Mouse (Mus musculus): ENCODE results near the gene Ptk7. TPM values are rescaled to one million over a fixed set of nuclear protein-coding genes. Genes with fewer than 3 reads are reported as not detected.

Ptk7 gene
- total RNA-seq, 2 experiments from 2014 or later, result 42.2 to 54.1 TPM

DNA sequence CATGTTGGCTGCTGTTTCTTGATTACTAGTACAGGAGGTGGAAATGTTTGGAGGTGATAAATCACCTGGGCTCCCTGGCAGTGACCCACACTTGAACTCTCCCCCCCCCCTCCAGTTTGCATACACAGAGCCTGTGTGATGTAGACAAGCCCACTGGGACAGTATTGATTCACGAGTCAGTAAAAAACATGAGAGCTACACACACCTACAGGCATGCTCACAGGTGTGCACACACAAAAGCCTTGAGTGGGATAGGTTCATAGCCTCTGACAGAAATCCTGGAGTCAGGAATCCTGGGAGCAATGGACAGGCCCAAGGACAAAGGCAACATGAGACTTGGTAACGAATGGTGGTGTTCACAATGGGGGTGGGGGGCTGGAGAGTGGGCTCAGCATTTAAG, 17.1 kb downstream of the Ptk7 start:
- DNase-seq (ENCODE audit: low spot score in 2 of 2), result no peak

DNA sequence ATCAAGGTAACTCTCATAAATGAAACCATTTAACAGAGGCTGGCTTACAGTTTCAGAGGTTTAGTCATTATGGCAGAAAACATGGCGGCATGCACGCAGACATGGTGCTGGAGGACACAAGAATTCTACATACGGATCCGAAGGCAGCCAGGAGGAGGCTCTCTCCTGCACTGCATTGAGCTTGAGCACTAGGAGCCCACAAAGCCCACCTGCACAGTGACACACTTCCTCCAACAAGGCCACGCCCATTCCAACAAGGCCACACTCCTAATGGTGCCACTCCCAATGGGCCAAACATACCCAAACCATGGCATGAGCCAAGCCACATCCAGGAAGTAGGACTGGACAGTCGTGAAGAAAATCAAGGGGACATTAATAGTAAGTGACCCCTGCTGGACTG, 18.0 kb downstream of the Ptk7 start:
- DNase-seq (ENCODE audit: low spot score in 2 of 2), result no peak

DNA sequence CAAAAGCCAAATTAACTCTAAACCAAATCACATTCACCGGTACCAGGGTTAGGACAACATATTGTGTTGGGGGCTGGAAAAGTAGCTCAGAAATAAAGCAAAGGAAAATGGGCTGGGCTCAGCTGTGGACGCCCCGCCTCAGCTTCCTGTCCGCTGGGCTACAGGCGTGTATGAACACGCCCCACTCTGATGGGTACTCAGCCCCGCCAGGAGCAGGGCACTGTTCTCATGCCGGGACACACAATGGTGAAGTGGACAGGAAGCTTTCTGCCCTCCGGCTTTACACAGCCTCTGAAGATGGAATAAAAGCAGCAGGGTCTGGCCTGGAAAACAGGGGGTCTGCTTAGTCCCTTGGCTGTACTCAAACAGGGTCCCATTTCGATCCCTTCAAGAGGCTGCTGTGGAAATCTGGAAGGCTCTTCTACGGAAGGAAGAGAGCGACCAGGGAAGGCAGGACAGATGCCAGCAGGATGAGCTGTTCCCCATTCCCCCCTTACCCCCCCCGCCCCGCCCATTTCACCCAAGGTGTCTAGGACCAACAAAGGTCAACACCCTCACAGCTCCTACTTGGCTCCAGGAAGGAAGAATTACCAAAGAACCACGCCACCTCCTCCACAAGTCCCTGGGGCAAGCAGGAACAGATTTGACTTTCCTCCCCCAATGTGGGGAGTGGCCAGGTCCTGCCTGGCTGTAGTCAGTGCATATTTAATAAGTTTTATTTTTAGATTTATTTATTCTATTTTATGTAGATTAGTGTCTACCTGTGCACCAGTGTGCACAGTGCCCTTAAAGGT, 19.4 kb downstream of the Ptk7 start:
- DNase-seq (ENCODE audit: low spot score in 2 of 2), result no peak

DNA sequence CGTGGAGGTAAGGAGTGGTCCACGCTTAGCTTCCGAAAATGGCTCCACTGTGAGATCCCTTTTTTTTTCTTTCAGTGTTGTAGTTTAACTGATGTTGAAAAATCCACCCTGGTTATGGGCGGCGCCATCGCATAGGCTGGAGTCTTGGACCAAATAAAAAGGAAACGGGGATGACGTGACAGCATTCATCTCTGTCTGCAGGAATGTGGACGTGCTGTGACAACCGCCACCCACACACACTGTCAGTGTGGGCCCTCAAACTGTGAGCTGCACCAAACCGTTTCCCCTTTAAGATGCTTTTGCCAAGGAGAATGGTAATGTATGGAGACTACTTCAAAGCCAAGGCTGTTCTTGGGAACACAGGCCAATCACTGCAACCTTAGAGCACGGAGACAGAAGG, 23.3 kb downstream of the Ptk7 start:
- DNase-seq (ENCODE audit: low spot score in 2 of 2), result no peak

DNA sequence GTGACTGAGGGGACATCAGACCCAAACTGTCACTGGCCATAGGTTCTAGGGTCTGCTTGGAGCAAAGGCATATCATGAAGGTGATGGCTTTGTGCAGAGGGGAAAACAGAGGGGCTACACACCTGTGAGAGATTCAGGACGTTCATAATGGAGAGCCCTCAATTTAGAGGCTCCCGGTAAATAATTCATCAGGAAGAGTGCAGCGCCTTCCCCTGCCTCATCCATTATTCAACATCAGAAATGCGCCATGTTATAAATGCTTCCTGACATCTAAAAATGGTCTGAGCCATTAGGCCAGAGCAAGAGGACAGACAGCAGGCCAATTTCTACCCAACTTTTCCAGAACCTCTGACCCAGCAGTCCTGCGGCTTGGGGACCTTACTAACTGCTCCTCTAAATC, 24.2 kb downstream of the Ptk7 start:
- no peak for DNase-seq (ENCODE audit: low spot score in 2 of 2)

DNA sequence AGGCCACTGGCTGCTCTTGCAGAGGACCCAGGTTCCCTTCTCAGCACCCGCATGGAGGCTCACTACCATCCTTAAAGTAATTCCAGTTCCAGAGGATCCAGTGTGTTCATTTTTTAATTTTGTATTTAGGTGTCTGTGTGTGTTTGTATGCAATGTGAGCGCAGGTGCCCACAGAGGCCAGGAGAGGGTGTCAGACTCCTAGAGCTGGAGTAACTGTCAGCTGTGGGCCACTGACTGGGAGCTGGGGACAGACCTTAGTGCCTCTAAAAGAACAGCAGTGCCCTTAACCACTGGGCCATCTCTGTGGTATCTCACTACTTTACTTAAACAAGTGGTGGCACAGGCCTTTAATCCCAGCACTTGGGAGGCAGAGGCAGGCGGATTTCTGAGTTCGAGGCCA, 26.1 kb downstream of the Ptk7 start:
- DNase-seq (ENCODE audit: low spot score in 2 of 2), result no peak

DNA sequence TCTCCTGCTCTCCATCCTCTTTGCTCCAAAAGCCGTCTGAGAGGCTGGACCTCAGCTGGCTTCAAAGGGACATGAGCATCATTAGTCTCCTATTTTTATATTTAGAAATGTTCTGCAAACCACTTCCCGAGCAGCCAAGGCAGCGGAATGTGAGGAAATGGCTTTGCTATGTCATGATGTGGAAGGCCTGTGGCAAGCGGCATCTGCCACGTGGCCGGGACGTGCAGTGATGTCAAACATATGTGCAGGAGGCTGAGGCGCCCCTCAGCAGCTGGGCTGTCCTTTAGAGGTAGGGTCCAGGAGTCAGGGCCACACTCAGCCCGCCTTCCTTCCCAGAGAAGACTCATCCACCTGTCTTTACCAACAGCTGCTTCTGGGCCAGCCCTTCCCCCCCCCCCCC, 27.1 kb downstream of the Ptk7 start:
- no peak for DNase-seq (ENCODE audit: low spot score in 2 of 2)

DNA sequence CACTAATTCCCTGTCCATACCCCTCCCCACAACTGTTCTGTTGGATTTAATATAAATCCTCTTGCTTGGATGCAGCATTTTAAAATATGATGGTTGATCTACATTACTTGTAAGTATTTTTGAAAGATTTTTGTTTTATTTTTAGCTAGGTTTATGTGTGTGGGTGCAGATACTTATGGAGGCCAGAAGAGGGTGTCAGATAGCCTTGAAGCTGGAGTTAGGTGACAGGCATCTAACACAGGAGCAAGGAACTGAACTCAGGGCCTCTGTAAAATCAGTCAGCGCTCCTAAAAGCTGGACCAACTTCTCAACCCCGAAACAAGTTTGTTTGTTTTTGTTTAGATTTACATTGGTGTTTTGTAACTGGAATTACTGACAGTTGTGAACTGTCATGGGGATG, 28.7 kb downstream of the Ptk7 start:
- DNase-seq (ENCODE audit: low spot score in 2 of 2), result no peak

DNA sequence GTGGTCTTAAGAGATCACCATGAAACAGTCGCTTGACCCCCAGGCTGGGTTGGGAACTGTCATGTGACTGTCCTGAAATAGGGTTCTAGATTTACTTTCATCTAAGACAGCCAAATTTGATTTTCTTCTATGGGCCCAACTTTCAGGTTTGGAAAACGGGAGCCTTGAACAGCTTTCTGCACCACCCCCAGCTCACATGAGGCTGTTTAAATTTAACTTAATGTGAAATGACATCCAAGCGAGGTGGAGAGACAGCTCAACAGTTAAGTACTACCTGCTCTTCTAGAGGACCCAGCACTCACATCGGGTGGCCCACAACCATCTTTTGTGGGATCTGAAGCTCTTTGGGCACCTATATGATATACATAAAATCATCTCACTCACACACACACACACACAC, 30.3 kb downstream of the Ptk7 start:
- DNase-seq (ENCODE audit: low spot score in 2 of 2), result no peak

DNA sequence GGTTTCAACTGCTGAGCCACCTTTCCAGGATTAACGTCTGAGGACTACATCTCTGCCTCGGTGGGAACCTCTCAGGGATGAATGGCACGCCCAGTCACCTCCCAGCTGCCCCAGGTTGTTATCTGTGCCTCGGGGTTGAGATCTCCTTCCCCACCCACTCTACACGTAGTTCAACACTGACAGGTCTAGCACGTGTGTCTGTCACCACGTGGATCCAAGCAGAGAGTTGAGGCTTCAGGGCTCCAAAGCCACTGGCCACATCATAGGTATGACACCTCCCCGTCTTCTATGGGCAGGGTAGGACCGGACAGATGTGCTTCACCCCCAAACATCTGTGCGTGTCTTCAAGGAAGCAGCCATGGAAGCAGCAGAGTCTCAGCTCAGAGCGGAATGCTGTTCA, 31.3 kb downstream of the Ptk7 start:
- DNase-seq (ENCODE audit: low spot score in 2 of 2), result no peak

DNA sequence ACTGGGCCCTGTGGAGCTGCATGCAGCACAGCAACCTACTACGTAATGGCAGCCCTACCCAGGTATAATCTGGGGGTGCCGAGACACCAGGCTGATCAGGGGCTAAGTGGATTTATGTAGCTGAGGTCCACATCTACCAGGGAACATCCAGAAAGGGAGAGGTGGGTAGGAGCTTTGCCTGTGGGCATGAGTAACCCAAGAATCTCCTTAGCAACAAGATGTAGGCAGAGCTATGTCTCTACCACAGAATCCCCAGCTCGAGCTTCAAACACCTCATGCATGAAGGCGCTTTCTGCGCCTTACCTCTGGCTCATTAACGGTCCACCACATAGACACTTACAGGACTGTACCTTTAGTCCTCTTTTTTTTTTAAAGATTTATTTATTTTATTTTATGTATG, 34.0 kb downstream of the Ptk7 start:
- no peak for DNase-seq (ENCODE audit: low spot score in 2 of 2)

DNA sequence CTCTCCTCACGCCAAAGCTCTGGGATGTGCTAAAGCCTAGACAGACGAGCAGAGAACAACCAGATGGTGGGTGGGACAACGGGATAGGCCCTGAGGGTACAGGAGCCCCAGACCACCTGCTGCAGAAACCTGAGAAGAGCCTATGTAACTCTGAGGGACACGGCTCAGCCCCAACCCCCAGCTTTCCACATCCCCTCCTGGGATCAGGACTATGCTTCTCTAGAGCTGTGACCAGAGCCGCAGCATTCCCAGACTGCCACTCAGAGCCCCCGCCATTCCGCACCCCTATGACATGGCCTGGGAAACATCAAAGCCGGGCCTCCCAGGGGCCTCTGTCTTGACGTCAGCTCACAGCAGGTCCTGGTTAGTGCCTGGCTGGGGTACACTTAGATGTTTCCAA, 34.7 kb downstream of the Ptk7 start:
- DNase-seq (ENCODE audit: low spot score in 2 of 2), result no peak

DNA sequence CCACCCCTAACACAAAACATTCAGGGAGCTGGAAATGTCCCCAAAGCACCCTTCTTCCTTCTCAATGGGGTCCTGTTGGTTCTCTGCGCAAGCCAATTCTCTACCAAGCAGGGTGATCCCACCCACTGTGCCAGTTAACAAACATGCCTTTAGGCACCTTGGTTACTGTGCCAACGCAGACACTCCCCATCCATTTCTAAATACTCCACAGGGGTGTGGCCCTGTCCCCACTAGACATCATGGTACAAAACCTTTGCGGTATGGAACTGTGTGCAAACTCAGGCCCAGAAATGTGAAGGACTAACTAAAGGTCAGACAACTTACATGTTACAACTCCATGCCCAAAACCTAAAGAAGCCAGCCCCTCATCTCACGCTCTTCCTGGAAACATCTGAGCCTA, 36.2 kb downstream of the Ptk7 start:
- DNase-seq (ENCODE audit: low spot score in 2 of 2), result no peak

DNA sequence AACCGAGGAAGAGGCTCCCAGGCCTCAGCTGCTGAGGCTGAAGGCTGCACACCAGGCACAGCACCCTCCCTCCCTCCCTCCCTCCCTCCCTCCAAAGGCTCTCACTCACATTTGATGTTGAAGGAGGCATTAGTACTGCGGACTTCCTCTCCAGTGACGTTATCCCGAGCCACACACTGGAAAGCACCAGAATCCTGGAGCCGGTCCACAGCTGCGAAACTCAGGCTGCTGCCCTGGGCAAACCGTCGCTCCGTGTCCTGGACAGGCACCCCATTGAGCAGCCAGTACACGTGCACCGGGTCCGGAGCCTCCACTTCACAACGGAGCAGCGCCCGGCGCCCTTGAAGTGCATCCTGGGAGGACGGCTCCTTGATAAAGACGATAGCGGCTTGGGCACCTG, 37.9 kb downstream of the Ptk7 start:
- no peak for DNase-seq (ENCODE audit: low spot score in 2 of 2)

DNA sequence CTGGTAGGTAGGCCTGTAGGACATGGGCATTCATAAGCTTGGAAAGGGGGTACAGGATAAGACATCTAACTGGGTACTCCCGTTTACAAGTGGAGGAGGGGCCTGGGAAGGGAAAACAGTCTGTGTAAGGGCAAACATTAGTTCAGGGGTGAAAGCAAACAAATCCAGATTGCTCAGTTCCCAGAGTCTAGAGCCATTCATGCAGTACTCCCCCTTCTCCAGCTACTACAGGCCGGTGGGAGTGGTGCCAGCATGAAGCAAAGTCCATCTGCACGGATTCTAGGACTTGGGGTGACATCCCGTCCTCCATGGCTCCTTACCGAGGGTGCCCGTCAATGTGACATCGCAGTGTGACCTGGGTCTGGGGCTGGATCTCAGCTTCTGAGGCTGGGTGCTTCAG, 38.9 kb downstream of the Ptk7 start:
- no peak for DNase-seq (ENCODE audit: low spot score in 2 of 2)

DNA sequence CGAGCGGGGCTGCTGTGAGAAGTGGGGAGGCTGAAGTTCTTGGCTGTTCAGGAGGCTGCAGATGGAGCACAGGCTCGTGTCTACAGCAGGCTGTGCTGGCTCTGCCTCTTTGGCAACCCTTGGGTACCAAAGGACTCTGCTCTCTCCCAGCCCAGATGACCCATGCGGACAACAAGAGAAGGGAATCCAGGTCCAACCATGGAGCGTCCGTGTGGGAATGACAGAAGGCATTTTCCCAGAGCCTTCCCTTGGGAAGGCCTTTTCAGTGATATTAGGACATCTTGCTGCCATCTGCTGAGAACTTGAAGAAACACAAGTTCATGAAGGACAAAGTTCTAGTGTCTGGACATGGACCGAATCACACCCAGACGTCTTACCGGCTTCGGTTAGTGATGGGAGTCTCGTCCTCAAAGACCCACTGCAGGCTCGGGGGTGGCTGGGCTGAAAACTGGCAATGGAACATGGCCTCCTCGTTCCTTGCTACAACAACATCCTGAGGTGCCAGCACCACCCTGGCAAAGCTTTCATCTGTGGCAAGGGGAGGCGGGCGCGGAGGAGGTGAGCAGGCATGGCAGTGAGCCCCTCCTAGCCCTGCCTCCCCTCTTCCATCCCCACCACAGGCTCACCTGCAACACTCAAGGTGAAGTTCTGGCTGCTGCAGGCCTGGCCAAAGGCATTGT, 39.5 kb downstream of the Ptk7 start:
- no peak for DNase-seq (ENCODE audit: low spot score in 2 of 2)

DNA sequence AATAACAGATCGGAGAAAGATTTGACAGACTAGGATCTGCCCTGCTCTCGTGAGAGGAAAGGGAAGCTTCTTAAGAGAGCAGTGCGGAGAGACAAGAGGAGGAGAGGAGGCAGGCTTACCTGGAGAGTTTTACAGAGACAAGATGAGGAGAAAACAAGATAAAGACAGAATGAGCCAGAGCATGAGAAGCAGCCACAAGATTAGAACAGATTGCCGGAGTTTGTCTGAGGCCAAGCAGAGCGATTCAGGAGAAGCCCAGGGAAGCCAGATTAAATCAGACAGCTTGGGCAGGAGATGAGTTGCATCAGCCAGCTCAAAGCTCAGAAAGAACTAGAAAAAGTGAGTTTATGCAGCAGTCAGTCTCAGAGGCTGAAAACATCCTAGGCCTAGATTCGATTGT, 40.4 kb downstream of the Ptk7 start:
- no peak for DNase-seq (ENCODE audit: low spot score in 2 of 2)

DNA sequence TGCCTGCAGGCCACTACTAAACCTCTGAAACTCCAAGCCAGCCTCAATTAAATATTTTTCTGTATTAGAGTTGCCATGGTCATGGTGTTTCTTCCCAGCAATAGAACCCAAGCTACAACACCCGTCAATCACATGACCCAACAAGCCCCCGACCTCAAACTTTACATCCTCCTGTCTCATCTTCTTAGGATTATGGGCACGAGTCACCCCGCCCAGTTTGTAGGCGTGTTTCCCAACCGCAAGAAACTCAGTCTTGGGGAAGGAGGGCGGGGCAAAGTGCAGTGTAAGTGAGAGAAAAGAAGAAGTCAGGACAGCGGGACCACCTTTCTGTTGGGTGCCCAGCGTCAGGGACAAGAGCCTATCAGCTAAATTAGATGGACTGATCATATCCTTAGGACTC, 41.1 kb downstream of the Ptk7 start:
- no peak for DNase-seq (ENCODE audit: low spot score in 2 of 2)

DNA sequence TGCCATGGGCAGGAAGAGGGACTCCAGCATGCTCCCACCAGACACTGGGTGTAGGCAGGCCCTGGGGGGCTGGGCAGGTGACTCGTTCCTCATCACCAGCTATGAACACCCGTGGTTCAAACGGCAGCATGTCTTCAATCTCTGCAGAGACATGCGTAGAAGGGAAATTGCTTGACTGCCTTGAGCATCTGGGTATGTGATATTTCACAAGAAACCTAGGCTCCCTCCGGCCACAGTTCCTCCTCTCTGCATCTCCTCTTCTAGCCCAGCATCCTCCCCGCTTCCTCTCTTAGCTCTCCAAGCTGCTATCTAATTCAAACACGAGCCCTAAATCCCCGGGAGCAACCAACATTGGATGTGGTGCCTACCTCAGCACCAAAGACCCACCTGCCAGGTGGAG, 43.0 kb downstream of the Ptk7 start:
- no peak for DNase-seq (ENCODE audit: low spot score in 2 of 2)

DNA sequence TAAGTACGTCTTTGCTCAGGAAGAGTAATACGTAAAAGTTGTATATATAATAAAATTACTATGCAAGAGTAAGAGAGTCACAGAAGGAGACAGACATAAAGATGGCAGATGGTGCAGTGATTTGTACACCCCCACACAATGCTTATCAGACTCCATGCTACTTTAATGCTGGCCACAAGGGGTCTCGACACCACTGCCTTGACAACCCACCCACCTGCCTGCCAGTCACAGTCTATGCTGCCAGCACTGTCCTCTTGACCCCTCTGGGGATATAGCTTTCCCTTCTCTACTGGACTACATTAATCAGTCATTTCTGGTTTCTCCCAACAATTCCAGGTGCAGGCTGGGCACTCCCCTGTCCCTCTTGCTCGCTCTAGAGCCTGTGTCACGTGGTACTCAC, 50.7 kb downstream of the Ptk7 start:
- DNase-seq (ENCODE audit: low spot score in 2 of 2), result no peak

DNA sequence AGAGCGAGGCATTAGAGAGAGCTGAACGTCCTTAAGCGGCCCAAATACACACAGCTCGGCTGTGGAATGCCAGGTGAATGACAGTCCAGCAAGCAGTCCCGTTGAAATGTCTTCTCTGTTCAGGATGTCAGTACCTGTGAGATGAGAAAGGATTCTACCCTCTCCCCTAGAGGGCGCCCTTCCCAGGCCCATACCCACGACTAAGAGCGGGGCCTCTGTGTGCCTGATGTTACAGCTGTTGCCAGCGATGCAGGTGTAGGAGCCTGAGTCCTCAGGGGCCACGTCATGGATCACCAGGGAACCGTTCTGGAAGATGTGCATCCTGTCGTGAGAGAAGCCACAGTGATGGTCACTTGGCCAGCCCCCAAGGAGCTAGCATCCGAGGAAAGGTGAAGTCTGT, 53.2 kb downstream of the Ptk7 start:
- no peak for DNase-seq (ENCODE audit: low spot score in 2 of 2)

DNA sequence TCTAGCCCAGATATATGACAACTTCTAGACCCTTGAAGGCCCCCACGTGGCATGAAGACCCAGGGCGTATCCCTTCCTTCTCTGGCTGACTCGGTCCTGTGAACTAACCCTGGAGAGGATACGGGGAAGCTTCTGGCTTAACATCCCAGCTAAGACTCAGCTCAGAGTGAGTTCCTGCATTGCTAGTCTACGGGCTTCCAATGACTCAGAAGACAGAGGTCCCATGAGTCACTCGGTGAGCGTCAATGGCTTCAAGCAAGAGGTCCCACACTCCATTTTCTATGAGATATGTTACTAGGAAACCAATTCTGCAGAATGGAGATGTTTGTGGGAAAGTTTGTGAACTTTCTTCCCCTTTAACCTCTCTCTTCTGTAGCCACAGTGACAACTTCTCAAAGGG, 54.8 kb downstream of the Ptk7 start:
- no peak for DNase-seq (ENCODE audit: low spot score in 2 of 2)

DNA sequence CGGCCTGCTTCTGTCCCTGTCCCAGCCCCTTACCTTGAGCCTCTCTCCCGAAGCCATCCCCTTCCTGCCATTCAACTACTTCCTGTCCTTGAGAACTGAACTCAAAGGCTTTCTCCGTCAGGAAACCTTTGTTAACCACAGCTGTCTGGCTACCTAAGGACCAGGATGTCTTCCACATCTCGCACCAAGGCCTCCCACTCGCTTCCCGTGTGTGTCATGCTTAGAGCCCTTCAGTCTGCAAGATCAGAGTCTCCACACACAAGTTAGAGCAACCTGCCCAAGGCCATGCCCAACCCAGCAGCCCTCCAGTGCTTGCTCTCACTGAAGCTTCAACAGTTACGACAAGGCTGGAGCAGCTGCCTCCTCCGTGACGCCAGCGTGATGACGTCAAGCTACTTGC, 58.3 kb downstream of the Ptk7 start:
- DNase-seq (ENCODE audit: low spot score in 2 of 2), result no peak

Measured in adrenal gland, postnatal 4 days (tissue).